Mouse (Mus musculus): Measurements from ENCODE around the gene 0610009B22Rik.

Gene 0610009B22Rik

DNA sequence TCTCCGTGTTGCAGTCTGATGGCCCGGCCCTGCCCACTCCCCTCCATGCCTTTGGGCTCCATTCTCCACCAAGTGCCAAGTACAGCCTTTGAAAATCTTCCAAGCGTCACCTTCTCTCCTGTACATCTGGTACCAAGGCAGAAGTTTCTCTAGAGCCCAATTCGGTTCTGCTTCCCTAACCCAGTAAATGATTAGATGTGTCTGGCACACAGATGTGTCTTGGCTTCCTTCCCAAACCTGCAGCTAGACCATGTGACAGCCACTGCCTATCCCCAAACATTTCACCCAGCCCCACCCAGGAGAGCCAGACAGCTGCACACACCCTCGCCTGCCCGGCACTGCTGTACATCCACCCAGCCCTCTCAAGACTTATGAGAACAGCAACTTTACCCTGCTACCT is 30.0 kb downstream of the 0610009B22Rik start:
- no peak for DNase-seq (ENCODE audit: low read depth)

DNA sequence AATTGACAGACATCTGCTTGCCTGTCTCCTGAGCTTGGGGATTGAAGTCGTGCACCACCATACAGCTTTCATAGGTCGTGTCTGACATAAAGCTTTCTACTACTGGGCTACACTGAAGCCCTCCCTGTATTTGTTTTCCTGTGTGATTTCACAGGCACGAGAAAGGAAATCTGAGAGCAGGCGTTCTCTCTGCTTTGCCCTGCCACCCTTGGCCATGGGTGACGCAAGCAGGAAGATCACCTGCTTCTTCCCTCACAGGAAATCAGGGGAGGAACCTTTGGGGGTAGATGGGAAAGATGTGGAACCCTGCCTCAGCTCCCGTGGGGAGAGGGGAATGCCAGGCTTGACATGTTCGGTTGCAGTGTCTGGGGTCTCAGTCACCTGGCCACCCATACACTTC is 30.4 kb downstream of the 0610009B22Rik start:
- DNase-seq (ENCODE audit: low read depth): no peak

DNA sequence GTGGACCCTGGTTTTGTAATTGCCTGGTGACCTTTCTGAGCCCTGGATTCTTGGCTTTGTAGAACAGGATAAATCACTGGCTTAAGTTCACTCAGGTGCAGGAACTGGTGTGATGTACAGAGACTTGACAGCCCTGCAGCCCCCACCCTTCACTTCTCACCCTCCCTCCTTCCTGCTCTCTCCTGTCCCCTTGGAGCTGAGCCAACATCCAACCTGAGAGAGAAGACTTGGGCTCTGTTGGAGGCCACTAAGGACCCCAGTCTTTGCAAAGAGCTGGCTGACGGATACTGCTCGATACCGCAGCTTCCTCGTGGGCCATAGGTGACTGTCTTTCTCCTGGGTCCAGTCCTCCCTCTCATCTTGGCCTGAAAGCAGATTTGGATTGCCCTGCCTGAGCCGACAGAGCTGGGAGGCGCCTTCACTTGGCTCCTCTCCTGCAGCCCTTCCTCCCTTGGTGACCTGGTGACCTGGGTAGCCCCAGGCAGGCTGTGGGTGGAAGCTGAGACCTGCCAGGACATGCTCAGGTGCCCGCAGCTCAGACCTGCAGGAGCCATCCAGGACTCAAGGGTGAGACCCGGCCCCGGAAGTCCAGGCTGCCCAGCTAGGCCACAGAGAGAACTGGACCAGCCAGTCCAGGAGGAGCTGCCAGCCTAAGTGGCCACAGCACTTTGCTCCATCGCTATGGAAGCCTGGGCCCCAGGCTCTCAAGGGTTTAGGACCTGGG is 31.7 kb downstream of the 0610009B22Rik start:
- DNase-seq (ENCODE audit: low read depth): no peak

DNA sequence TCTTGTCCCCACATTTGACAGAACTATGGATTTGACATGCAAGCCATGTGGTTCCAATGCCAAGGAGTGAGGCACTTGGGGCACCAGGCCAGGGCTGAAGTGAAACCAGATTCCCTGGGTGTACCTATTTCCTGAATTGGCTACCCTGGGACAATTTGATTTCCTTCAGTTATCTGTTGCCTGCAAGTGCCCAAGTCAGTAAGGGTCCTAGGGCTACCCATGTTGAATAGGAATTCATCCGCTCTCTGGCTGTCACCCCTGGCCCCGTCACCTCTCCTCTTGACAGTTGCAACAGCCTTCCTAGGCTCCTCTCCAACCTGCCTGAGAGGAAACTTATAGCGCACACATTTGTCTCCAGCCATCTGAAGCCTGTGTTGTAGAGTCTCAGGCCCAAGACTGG is 33.8 kb downstream of the 0610009B22Rik start:
- no peak for DNase-seq (ENCODE audit: low read depth)

DNA sequence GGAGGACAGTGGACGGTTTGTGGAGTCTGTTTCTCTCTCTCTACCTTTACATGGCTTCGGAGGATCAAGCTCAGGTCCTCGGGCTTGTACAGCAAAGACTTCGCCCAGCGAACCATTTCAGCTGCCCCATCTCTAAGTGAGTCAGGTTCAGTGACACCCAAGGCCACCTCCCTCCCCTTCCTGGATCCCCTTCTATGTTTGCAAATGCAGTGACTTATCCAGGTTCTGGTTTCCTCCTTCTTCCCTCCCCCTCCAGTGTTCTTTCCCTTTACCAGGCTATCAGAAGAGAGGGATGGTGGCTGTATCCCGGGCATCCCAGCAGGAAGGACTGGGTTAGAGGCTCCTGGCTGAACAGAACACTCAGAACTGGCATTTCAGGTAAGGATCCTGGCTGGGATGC is 34.9 kb downstream of the 0610009B22Rik start:
- no peak for DNase-seq (ENCODE audit: low read depth)

DNA sequence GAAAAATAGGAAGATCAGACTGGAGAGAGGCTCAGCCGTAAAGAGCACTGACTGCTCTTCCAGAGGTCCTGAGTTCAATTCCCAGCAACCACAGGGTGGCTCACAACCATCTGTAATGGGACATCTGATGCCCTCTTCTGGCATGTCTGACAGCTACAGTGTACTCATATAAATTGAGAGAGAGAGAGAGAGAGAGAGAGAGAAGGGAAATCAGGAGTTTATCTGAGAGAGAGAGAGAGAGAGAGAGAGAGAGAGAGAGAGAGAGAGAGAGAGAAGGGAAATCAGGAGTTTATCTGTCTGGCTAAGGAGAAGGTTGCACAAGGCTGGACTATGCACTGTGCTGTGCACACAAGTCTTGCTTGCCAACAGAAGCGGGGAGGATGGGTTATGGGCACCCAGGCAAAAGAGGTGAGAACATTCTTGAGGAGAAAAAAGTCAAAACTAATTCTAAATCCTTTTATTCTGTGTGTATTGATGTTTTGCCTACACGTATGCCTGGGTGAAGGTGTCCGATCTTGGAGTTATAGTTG is 35.7 kb downstream of the 0610009B22Rik start:
- no peak for DNase-seq (ENCODE audit: low read depth)

DNA sequence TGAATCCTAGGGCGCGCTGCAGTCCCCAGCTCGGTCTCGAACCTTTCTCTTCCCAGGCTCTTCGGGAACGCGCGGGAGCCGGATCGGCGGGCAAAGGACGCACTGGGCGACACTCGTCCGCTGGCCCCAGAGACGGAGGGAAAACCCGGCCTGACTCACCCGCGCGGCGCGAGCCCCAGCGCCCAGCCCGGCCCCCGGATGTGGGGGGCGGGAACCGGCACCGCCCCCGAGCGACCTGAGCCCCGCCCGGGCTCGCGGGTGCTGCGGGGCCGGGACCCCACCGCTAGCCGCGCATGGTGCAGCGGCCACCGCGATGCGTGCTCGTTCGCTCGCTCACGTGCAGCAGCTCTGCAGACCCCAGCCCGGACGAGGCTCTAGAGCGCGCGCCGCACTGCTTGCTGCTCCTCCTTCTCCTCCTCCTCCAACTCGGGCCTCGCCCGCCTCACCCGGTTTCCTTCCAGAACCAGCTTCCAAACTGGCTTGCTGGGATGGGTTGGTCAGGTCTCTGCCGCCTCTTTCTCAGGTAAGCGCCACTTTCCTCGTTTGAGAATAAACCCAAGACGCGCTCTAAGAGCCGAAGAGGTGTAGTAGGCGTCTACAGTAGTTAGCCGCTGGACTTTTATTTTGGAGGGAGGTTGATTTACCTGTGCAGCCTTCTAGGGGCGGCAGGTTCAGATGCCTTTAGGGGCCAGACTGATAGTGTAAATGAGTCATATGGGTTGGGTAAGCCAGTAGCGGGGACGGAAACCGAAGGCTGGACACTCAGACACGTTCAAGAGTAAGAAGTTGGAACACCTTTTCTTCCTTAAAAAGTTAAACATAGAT is 37.8 kb downstream of the 0610009B22Rik start, which contains the start of the genes N4bp3 and D930048N14Rik:
N4bp3 (minus strand) TSS at position 152 of the 825 bp plus-strand sequence.
D930048N14Rik (plus strand) TSS at position 264 of the 825 bp plus-strand sequence.
- no peak for DNase-seq (ENCODE audit: low read depth)

DNA sequence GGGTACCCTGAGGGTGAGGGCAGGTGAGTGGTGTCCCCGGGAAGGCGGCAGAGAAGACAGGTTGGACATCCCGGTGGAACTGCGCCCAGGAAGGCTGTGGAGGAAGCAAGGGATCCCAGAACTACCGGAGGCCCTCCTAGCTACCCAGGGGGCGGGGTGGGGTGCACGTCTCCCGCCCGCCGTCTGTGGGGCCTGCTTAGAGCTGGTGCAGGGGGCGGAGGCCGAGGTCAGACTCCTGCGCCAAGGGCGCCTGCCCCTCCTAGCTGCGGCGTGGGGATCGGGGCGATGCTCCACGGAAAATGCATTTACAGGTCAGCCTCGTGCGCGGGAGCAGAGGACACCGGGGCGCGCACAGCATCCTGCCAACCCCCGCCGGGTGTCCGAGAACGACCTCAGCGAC is 38.4 kb downstream of the 0610009B22Rik start:
- DNase-seq (ENCODE audit: low read depth): no peak

DNA sequence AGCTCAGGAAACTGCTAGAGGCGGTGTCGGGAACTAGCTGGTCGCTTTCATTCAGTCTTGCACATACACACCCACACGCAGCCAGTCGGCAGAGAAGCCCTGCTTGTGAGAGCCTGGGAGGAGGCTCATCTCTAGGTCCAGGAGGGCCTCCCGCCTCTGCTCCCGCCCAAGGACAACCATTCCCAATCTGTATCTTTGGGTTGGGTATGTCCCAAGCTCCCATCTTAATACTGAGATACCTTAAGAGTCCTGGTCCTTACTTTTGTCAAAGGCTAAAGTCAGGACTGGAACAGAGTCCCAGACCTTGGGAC is 38.8 kb downstream of the 0610009B22Rik start:
- no peak for DNase-seq (ENCODE audit: low read depth)

DNA sequence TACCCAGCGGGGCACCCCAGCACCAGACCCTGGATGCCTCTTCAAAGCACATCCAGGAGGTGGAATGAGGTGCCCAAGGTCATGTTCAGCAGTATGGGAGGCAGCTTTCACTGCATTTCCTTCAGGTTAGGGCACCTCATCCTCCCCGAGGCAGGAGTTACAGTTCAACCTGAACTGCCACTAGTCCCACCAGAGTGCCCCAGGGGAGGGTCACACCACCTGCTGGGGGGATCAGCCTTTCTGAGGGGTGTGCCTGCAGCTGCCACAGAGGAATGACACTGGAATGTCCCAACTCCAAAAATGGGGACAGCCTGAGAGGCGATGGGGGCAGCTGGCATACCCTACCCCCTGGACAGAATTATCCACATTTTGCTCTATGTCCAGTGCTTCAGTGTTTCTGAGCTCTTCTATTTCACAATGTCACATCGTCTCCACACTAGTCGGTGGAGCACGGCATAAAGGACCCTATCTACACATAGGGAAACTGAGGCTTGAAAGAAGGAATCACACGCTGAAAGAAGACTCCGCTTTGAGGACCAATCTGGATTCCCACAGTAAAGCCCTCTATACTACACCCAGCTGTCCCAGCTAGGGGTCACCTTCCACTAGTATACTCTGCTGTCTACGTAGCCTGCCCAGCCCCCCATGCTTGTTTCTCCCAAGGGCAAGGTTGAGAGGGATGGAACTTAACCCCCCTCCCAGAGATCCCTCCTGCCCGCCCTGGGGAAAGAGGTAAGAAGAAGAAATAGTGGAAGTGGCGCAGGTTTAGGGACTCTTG is 39.4 kb downstream of the 0610009B22Rik start:
- DNase-seq (ENCODE audit: low read depth): no peak

DNA sequence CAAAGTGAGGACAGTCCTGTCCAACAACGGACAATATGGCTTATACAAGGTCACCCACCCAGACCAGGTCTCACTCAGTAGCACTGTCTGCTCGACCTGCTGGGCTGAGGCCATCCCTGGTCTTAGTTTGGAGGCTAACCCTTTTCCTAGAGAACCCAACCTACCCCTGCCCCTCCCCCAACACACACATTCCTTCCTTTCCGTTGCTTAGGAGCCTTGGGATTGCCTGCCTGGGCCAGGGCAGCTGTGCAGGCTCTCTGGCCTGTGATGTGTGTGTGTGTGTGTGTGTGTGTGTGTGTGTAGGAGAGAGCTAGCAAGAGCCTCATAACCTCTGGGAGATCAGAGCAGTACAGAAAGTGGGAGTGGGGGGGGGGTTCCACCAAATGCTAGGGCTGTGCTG is 40.1 kb downstream of the 0610009B22Rik start:
- DNase-seq (ENCODE audit: low read depth): no peak

DNA sequence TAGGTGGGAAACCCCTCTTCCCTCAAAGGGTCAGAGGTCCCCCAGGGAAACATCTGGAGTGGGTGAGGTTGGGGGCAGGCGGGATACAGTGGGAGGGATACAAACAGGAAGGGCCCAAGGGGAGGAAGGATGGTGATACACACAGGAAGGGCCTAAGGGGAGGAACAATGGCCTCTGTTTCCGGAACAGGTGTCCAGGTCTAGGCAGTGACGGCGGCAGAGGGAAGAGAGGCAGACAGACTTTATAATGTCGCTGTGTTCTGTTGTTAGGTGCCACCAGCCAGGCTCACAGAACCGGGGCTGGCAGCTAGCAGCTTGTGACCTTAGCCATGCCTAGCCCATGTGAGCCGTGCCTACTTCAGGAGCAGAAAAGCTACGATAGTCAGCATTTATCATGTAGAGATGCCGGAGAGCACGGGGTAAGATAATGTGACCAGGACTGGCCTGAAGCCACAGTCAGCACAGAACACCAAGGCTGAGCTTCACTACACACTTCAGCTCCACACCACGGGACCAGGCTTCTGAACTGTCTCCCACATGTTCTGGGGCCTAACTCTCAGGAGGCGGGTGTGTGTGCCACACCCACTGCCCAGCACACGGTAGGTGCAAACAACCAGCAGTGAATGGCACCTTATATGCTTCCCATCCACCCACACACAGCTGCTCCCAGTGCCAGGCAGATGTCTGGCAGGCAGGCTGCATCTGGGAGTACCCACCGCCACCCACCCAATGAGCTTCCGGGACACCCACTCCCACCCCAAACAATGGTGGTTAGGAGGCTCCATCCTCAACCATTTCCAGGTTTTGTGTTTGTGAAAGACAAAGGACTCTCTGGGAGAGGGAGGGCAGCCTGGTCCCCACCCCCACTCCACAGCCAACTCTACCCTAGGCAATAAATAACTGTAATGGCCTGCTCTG is 41.7 kb downstream of the 0610009B22Rik start:
- no peak for DNase-seq (ENCODE audit: low read depth)

DNA sequence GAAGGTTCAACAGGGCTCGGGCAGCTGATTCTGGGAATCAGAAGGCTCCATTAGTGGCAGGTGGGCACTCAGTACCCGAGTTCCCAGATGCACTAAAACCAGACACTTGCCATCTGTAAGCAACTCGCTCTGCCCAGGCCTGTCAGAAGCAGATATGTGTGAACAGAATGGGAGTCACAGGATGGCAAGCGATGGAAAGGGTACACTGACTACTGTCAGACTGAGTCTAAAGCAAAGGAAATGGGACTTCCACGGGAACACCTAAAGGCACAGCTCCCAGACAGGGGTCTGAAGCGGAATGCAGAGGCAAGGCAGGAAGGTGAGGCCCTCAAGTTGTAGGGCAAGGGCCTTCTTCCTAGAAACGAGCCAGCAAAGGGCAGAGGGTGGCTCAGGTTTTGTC is 42.4 kb downstream of the 0610009B22Rik start:
- DNase-seq (ENCODE audit: low read depth): no peak

DNA sequence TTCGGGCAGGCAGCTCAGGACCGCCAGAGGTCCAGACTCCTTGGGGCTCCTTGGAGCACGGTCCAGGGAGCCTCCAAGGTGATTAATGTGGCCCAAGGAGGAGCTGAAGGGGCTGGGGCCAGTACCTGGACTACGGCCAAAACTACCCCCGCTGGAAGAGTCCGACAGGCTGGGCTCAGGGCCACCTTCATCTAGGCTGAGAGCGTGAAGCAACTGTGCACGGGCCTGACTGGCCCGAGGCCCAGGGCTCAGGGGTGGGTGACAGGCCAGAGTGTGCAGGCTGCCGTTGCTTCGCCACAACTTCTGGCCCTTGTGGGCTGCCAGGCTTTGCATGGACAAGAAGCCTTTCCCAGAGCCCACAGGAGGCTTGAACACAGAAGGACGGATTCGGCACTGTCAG is 43.4 kb downstream of the 0610009B22Rik start:
- no peak for DNase-seq (ENCODE audit: low read depth)

DNA sequence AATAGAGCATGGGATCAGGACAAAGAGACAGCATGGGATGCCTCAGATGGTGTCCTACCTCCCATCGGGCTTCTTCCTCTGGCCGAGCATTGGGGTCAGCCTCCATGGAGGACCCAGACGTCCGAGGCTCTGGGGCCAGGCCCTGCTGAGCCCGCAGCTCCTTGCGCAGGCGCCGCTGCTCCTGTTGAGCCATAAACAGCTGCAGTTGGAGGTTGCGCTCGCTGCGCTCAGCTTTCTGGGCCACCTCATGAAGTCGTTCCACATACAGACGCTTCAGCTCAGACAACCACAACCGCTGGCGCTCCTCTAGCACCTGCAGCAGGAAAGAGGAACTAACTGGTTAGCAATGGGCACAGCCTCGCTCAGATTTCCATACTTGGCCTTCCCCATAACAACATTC is 44.5 kb downstream of the 0610009B22Rik start:
- DNase-seq (ENCODE audit: low read depth): no peak

DNA sequence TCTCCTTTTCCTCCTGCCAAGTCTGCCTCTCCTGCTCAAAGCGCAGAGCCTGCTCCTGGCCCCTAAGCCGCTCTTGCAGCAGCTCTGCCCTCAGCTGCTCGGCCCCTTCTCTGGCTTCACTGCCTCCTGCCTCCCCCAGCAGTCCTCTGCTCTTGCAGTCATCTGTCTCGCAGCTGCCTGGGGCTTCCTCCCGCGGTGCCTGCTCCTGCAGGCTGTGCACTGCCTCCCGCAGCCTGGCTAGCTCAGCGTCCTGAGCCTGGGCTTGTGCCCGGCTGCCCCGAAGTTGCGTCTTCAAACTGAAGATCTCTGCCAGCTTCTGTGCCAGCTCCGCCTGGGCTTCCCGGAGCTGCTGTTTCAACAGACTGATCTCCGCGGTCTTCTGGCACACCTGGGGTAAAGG is 44.9 kb downstream of the 0610009B22Rik start:
- DNase-seq (ENCODE audit: low read depth): no peak

DNA sequence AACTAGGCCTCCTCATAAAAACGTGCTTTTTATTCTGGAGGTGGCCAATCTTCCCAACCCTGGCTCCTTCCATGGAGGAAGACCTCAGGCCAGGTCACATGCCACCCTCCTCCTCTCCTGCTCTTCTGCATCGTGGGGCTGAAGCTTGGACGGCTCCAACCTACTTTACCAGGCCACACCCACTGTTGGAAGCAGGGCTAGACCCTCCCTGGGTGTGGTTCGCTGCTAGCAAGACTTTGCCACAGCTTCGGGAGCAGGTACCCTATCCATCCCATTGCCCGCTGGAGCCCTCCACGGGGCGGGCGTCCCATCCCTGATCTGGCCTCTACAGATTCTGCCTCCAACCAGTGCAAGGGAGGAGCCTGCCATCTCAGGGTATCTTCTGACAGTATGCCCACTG is 45.5 kb downstream of the 0610009B22Rik start:
- no peak for DNase-seq (ENCODE audit: low read depth)

DNA sequence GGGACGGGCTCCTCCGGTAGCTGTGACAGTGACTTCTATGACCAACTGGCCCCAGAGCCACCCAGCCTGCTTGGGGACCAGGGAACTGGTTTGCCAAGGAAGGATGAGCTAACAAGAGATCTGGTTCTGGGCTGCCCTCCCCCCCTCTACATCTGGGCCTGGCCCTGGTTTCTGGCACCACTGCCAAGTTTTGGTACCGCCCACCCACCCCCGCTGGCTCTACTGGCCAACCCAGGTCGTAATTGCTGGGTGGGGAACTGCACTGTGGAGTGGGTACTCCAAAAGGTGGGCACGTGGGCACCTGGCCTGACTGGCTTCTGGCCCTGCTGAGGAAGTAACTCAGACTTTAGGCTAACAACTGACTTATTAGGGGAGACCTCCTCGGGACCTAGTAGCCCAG is 47.9 kb downstream of the 0610009B22Rik start:
- no peak for DNase-seq (ENCODE audit: low read depth)

DNA sequence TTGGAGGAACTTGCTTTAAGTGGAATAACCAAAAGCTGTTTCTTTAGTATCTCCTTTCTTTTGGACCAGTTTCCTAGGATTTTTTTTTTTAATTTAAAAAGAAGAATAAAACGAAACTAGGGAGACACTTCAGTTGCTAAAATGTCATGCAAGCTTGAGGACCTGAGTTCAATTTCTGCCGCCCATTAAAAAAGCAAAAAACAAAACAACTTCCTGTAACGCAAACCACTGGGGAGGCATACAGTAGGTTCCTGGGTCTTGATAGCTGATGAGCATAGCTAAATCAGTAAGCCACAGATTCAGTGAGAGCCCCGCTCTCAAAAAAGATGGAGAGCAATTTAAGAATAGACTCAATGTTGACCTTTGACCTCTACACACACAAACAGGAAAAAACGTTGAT is 50.2 kb downstream of the 0610009B22Rik start:
- DNase-seq (ENCODE audit: low read depth): no peak

DNA sequence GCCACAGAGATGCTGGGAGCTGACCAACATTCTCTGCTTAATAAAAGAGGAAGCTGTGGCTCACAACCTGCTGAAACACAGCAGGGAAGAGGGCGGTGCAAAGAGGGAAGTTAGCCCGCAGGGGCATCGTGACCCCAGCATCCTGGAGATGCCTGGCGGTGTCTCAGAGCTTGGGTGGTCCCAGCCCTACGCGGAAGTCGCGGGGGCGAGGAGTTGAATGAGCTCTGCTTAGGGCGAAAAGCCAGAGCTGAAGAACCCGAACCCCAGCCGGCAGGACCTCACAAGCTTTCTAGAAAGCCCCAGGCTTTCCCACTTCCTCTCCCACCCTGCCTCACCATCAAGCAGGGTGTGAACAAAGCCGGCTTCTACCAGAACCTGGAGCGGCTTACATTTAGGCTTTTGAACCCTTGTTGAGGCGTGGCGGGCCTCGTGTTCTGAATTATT is 50.7 kb downstream of the 0610009B22Rik start:
- DNase-seq (ENCODE audit: low read depth): no peak

DNA sequence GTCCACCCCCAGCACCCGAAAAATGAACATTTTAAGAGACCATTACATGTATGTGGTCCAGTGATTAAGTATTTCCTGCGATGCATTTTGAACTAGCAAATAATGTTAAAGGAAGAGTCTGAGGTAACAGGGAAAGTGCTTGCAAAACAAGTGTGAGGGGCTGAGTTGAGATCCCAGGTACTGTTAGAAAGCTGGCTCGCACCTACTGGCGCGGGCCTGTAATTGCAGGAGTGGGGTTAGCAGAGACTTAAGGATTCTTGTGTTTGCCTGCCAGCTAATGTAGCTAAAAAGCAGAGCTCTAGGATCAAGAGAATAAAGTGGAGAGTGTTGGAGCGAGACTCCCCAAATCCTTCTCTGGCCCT is 52.4 kb downstream of the 0610009B22Rik start:
- peak; percentile 60 for DNase-seq (ENCODE audit: low read depth)

Data from fibroblast of lung, adult 2 months (primary cell).